Comparison of ENCODE assay signal across 10 mouse cellular contexts in the genomic region with DNA sequence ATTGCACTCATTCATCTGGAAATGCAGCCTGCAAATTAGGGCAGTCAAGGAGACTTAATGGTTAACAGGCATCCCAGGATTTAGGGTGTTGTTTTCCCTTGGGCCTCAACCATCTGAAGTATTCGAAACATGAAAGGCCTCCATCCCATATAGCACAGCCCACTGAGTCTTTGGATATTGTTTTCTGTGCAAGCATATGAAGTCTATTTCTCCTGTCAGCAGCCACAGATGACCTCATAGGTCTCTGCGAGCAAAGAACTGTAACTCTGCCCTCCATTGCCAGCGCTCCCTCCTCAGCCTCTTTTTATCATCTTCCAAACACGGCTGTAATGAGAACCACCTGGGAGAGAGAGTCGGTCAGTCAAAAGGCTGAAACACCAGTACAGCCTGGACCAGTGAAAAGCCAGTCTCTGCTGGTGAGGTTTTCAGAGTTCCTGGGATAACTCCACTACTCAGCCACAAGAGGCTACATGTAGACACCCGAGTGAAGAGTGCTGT. TPM values are rescaled to one million over a fixed set of nuclear protein-coding genes. Genes with fewer than 3 reads are reported as not detected.
DNase-seq lines count a peak whose midpoint lies in the region; ATAC-seq lines count a peak whose summit lies in the region.
"Had no signal": no experiment of that assay in that cellular context is flagged by ENCODE, and none has a peak within 500 bp of the region (broad histone marks: within the 10 kb centered on the region; RNA-seq: fewer than 3 reads in every experiment).

No protein-coding gene starts in this region.

- H3K9me3 ChIP-seq in limb, embryonic 11.5 days (ENCODE audit: control insufficient read depth, low read length) = no peaks in the 10 kb centered on the region
- H3K9me3 ChIP-seq: midbrain, embryonic 13.5 days had no signal

- WGBS in limb, embryonic 11.5 days = 5% methylated on average over 6 of the region's 6 CpGs

- peak overlapping the region; percentile 55 for H3K27ac ChIP-seq in limb, embryonic 11.5 days (replicated peaks; ENCODE audit: low read depth, low read length)
- H3K27ac ChIP-seq: midbrain, embryonic 13.5 days had no signal

- H3K4me1 ChIP-seq in limb, embryonic 11.5 days (ENCODE audit: control insufficient read depth, insufficient read depth, low read length) = no peaks in the 10 kb centered on the region
- H3K4me1 ChIP-seq: midbrain, embryonic 13.5 days had no signal

- peak; percentile 95 for ATAC-seq in limb, embryonic 11.5 days (ENCODE audit: insufficient number of reproducible peaks, low FRiP score, low TSS enrichment, low read depth)
- no peak for ATAC-seq in cerebellum, adult (ENCODE audit: insufficient number of reproducible peaks, low FRiP score, low TSS enrichment)
- ATAC-seq: midbrain, embryonic 13.5 days had no signal

- H3K9ac ChIP-seq in limb, embryonic 11.5 days (ENCODE audit: low read length) = no peak overlapping the region
- H3K9ac ChIP-seq: midbrain, embryonic 13.5 days had no signal

- DNase-seq in gastrocnemius, postnatal 10 days = peak; percentile 3
- no peak for DNase-seq in gastrocnemius, postnatal 25 days
- DNase-seq in fibroblast of lung, adult 2 months (ENCODE audit: low read depth) = peak; percentile 67
- DNase-seq in heart, postnatal 10 days = peak; percentile 56 to 64
- DNase-seq in limb, embryonic 11.5 days (ENCODE audit: low spot score) = peak; percentile 81
- DNase-seq in layer of hippocampus, adult 9-10 months (ENCODE audit: low spot score) = no peak
- no peak for DNase-seq in adrenal gland, adult 18-20 months (ENCODE audit: low spot score in 2 of 2)

- no peaks in the 10 kb centered on the region for H3K27me3 ChIP-seq in limb, embryonic 11.5 days (ENCODE audit: control insufficient read depth, insufficient read depth, low read length)
- H3K27me3 ChIP-seq: midbrain, embryonic 13.5 days had no signal

- intact Hi-C loops in heart, postnatal 10 days (cut with DNase I) = no loop called here

- H3K4me3 ChIP-seq in limb, embryonic 11.5 days (ENCODE audit: low read depth, low read length) = no peak overlapping the region
- H3K4me3 ChIP-seq: midbrain, embryonic 13.5 days had no signal

- H3K4me2 ChIP-seq in limb, embryonic 11.5 days (ENCODE audit: low read depth, severe bottlenecking) = no peak overlapping the region
- H3K4me2 ChIP-seq: midbrain, embryonic 13.5 days had no signal

- no peaks in the 10 kb centered on the region for H3K36me3 ChIP-seq in limb, embryonic 11.5 days (ENCODE audit: control insufficient read depth, insufficient read depth, low read length)
- H3K36me3 ChIP-seq: midbrain, embryonic 13.5 days had no signal

RNA-seq across cellular contexts. Expression of a gene that starts 34.5 kb away (rescaled TPM):
- total RNA-seq in gastrocnemius, postnatal 10 days (2021) = not detected
- not detected for total RNA-seq in gastrocnemius, postnatal 25 days (2021)
- not detected for total RNA-seq in heart, postnatal 10 days (2021)
- polyA plus RNA-seq in limb, embryonic 11.5 days (2014; fragmentation: Nextera tagmentation; extraction: Ambion mirVana) = not detected in 2 replicates
- total RNA-seq in adrenal gland, adult 18-20 months (2021) = not detected
- polyA plus RNA-seq: large intestine, adult 2 months had no signal

Comparison
In these comparisons a context has a peak if more than half of its experiments do, and no peak if none do; other contexts are left out.
1. DNase-seq: peak in gastrocnemius, postnatal 10 days (single experiment), fibroblast of lung, adult 2 months (single experiment), heart, postnatal 10 days (2 of 2) and limb, embryonic 11.5 days (single experiment); none in gastrocnemius, postnatal 25 days (single experiment), layer of hippocampus, adult 9-10 months (single experiment) and adrenal gland, adult 18-20 months (0 of 2).